Mouse (Mus musculus) liver, adult 2 months (tissue): Measurements from ENCODE around the gene Nme1.

Experiments
- CTCF ChIP-seq: fragments of 200-500 bp; IDR thresholded peaks from 2 replicates; pipeline ENCODE4 v1.5.1; 2011; ENCODE audit warnings: low read depth, low read length, control low read depth
- POLR2A ChIP-seq: fragments of 200-500 bp; IDR thresholded peaks from 2 replicates; pipeline ENCODE4 v1.6.1; 2011; ENCODE audit warnings: low read length, control low read depth; ENCODE audit not compliant: insufficient read depth; ENCODE audit errors: extremely low read depth

DNA sequence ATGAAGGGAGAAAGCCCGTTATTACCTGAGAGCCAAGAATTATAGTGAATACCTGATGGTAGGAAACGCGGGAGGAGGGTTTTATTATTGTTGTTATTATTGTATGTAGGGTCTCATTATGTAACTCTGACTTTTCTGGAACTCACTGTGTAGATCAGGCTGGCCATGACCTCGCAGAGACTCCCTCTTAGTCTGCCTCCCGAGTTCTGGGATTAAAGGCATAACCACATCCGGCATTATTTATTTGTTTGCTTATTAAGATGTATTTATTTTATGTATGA lies 467 bp upstream of the Nme1 start:
- TF ChIP-seq POLR2A (no peak), CTCF (no peak)
